Mouse (Mus musculus) ES-CJ7 (cell line): ENCODE measurements at regions not wholly inside any gene's neighbourhood (a gene's known extent, or its start where the extent isn't known, plus 50 kb on each side); places are given as distances from the start of the nearest gene placed in this dataset.
A peak's percentile ranks its signal among the peaks of the same experiment; 100 is the strongest.

Experiments used
- DNase-seq: peaks from one replicate; pipeline ENCODE4 v3.0.0; 2011; ENCODE audit warnings: low read depth, low spot score

DNA sequence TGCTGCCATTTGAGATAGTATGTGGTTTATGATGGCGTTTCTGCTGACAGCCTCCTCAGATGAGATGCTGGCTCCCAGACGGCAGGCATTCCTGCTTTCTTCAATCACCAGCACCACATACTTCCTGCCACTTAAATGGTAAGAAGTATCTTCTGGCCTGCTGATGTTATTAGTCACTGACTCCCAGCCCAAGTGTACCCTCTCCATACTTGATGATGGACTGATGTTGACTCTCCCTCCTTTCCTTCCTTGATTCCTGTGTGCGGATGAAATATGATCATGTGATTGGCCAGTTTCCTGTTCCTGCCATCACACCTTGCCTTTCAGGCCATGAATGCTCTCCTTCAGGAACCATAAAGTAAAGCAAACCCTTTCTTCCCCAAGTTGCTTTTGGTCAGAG is 50.8 kb upstream of the Rpl10-ps3 start:
- no peak for DNase-seq

DNA sequence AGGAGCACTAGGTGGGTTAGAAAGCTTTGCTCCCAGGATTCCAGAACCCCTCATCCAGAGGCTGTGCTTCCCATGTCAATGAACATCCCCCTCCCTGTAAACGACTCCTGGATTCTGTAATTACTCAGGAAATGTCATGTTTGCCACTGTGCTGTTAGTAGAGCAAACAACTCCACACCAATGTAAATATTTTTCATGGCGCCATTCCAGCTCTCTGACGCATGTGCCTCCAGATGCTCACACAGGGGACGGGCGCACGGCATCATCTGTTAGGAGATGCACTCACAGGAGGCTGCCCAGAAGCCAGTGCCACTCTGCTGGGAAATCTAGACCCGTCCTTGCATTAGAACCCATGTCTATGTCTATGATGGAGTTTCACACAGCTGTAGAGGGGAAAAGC is 51.3 kb upstream of the Rpl10-ps3 start:
- no peak for DNase-seq

DNA sequence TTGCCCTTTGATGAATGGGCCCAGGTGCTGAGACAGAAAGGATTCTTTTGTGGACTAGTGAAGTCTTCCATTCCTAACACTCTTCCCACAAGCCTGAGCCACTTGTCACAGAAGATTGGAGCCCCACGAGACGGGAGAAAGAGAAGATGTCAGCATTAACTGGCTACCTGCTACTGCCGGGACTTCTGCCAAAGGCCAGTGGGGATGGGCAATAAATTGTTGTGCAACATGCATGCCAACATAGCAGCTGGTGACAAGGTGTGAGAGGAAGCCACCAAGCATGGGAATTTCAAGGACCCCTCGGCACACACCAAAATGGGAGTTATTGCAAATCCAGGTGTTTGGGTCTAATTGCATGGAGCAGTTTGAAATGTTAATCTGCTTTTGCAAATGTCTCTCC is 63.6 kb upstream of the Rpl10-ps3 start:
- DNase-seq: no peak

DNA sequence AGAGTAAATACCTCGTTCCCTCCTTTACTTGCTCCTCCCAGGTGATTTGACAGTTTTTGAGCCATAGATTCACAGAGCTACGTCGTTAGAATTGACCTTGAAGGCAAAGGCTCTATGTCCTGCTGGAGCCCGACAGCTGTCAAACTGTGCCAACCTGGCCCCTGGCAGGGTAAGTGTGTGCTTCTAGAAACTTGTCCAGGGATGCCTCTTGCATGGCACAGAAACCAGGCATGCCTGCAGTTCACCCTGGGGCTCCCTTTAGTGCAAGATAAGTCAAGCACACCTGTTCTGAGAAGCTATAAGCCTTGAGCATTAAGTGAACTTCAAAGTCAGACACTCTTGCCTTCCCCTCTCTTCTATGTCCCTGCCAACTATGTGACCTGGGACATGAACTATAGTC is 64.1 kb upstream of the Rpl10-ps3 start:
- DNase-seq: no peak

DNA sequence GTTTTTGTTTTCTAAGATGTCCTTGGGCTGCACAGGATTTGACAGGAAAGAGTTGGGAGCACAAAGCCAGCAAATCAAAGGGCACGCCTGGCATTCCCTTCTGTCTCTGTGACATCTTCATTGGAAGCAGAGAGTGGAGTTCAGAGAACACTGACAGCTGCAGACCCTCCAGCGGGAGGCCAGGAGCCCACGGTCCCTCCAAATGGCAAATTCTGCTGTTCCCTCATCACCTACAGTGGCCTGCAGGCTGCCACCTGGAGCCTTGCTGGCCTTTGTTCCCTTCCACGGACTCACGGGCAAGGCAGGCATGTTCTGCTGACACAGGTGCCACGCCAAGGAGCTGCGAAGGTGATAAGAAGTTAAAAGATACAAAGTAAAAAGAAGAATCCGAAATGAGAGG is 68.2 kb upstream of the Rpl10-ps3 start:
- DNase-seq: no peak

DNA sequence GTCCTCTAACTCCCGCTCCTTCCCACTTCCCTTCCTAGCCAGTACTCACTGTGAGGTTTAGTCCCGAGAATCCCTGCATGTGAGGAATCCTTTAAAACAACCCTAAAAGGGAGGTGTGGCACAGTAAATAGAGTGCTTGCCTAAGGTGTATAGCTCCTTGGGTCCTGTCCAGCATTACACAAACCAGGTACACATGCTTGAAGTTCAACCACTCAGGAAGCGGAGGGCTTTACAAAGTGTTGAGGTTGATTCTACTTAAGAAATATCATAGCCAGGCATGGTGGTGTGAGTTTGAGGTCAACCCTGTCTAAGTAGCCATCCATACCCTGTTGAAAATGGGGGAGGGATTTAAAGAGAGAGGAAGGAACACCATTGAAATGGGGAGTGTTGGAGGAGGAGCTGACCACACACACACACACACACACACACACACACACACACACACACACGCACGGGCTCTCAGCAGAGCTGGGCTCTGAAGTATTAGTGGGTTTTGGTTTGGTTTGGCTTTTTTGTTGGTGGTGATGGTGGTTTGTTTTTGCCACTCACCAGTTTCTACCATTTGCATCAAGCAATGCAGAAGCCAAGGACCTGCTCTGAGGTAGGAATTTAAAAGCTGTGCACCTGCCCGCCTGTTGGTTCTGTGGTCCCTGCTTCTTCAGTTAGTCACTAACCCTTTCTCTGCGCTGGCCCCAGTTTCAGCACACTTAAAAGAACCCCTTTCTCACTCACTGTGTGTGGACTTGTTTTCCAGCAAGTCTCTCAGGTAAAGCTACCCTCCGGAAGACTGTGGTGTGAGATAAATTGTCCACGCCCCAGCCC is 69.0 kb upstream of the Rpl10-ps3 start:
- no peak for DNase-seq

DNA sequence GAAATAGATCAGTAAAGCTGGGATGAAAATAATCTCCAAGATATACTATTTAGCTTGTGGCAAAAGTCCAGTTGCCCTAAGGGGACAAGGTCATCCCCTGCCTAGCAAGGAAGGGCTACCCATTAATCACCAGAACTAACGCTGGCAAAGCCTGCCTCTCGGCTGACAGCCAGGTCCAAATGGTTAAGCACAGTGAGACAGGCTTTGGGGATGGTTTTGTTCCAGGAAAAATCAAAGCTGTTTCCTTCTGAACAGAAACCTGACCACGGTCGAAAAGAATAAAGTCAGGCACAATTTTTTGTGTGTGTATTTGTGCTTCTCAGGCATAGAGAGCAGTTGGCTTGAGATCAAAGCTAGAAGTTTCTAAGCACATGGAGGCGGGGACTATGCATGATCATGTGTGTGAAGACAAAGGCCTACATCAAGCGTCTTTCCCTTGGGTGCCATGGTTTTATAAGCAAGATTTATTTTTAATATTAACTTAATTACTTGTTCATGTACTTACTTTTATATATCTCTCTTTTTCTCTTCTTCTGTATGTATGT is 70.1 kb upstream of the Rpl10-ps3 start:
- no peak for DNase-seq

DNA sequence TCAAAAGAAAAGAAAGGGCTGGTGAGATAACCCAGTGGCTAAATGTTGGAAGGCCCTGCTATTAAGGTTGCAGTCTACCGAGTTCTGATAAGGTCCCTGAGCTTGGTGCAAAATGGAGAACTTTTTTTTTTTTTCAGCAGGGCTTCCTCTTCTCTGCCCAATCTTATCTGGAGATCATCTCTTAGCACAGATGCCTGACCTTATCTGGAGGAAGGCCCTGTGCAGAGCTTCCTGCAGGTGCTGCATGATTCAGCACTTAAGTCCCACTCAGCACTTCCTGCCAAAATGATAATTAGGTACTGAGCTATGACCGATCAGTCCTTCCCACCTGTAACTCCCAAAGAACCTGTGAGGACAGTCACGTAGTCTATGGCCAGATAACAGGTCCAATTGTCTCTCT is 71.9 kb upstream of the Rpl10-ps3 start:
- no peak for DNase-seq

DNA sequence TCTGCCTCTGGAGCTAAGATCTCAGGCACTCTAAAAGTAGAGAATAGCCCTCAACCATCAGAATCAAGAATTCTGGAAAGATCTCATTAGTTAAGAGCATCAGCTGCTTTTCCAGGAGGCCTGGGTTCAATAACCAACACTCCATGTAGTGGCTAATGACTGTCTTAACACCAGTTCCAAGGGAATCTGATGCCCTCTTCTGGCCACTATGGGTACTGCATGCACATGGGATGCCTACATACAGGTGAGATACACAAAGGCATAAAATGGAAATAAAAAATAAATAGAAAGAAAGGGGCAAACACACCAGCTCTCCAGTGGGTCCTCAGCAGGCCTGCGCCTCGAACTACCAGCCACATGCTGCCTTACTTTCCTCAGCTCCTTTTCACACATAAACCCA is 73.3 kb upstream of the Plet1 start:
- DNase-seq: peak; percentile 76

DNA sequence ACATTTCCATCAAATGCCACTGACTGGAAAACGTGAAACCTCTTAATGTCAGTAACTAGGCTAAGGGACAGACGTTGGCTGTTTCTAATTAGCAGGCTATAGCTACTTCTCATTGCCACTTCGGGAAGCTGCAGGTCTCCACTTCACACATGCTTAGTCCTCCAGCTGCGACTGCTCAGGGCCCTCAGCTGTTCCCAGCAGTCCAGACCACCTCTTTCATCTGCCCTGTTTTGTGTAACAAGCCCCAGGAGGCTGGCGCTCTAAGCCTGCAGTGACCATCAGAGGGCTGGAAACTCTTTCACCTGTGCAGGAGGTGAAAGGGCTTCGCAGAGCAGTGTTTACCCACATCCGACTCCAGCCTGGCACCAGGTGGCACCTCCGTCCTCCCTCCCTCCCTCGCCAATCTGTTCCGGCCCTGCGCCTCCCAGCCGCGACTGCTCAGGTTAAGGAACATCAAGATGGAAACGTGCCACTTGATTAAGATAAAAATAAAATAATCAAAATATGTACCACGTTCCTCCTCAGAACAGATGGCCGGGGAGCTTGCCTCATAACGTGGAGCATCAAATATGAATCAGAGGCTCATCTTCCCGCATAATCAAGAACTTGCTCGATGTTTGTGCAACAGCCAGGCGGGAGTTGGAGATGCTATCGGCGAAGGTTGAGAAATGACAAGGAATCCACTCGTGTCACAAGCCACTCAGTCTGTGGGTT is 72.6 kb upstream of the Plet1 start:
- no peak for DNase-seq

DNA sequence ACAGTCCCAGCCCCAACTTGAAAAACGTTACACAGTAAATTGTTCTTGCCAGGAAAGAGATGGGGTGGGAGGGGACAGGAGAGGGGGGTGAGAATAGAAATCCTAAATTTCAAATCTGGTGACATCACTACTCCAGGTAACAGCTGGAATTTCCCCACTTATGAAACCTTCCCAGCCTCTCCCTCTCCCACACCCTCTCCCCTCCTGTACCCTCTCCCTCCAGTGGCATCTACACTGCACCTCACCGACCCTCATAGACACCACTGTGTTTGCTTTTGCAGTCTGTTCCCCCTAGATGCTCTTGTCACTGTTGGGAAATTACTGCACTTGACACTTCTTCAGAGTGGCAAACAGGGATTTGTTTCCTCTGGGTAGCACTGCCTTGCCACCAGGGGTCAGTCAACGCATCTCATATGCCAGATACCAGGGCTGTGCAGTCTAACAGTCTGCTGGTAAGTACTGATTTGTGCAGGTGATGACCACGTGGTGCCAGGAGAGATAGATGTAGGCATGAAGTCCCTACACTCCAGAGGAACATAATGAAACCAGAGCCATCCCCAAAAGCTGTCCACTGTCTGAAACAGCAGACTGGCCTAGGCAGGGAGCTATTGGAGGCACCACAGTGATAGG is 68.3 kb upstream of the Plet1 start:
- peak; percentile 50 for DNase-seq

DNA sequence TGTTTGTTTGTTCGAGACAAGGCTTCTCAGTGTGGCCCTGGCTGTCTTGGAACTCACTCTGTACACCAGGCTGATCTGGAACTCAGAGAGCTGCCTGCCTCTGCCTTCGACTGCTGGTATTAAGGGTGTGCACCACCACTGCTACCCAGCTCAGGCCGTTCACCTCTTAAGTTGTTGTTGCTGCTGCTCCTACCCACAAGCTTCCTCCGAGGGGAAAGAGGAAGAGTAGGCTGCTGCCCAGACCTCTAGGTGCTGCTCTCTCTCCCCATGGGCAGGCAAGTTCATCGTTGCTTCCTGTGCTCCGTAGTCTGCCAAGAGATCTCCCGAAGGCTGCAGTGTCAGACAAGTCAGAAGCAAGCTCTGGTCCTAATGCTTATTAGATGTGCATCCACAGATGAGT is 64.2 kb upstream of the Plet1 start:
- no peak for DNase-seq

DNA sequence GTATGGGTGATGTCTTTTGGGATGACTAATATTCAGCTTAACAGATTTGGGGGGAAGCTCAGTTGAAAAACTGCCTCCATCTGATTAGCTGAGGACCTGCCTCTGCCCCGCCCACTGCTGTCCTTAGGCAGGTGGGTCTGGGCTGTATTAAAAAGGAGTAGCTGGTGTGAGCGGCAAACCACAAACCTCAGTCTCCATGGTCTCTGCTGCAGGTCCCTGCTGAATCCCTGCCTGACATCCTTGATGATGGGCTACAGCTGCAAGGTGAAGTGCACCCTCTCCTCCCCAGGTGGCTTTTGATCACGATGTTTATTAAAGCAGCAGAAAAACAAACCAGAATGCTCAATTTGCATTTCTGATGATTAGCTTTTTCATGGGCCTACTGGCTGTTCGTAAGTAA is 60.8 kb upstream of the Plet1 start:
- DNase-seq: no peak

DNA sequence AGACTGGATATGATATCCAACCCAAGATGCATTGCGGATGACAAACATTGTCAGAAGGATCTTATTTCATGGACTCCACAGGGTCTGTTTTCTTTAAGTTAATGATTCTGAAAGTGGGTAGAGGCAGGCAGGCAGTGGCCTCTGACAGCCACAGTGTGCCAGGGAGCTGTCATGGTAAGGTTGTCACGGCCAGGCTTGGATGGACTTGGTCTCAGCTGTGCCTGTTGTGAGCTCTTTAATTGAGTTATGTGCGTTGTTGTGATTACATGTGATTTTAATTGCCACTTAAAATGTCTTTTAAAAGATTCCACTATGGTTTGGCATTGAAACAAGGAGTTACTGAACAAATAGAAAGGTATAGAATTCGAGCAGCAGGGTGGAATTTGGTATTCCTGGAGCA is 60.3 kb upstream of the Plet1 start:
- DNase-seq: no peak

DNA sequence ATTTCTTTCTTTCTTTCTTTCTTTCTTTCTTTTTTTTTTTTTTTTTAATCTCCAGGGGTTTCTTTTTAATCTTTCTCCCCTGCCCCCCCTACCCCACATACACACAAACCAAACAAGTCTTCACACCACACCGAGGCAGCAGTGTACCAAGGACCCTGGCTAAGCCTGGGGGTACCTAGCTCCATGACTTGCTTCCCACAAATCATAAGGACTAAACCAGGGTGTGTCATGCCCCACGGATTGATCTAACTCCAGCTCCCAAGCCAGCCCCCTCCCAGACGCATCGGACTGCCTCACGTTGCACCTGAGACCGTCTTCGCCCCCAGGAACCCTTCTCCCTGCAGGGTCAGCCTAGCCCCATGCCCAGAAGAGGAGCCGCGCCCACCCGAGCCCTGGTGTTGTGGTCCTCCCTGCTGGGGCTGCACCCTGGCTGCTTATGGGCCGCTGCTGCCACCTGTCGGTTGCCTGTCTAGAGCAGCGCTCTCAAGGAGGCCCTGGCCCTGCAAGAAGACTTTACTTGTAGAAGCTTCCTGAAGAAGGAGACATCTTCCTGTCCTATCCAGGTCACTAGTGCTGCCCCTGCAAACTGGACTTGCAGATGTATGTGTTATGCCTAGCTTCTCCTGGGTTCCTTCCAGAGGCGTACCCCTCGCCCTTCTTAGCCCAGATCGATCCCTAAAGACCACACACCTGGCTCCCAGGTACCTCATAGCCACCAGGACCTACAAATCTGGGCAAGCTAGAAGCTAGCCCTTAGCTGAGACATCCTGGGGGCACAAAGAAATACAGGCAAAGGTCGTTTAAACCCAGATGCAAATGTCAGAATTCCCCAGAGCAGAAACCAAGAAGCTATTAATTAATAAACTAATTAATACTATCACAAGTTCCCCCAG is 56.2 kb upstream of the Plet1 start:
- peak; percentile 81 for DNase-seq

DNA sequence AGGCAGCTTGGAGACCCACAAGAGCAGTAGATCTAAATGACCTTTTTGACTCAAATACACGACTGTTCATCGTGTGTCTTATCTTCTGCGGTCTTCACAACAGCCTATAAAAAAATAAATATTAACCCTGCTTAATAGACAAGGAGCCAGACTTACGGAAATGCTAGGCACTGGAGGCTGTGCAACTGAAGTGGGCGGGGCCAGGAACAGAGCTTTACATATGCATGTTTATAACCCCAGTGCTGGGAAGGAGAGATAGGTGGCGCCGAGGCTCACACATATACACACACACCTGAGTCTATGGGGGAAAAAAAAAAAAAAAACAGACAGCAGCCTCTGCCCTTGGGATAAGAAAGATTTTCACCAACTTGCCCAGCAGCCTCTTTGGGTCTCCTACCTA is 55.6 kb upstream of the Plet1 start:
- peak; percentile 32 for DNase-seq

DNA sequence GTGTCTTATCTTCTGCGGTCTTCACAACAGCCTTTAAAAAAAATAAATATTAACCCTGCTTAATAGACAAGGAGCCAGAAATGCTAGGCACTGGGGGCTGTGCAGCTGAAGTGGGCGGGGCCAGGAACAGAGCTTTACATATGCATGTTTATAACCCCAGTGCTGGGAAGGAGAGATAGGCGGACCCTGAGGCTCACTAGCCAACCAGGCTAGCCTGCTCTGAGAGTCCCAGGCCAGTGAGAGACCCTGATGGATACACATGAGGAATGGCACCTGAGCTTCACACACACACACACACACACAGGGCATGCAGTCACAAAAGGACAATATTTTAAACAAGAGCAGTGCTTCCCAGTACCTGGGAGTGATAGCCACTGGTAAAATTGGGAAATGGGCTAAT is 54.1 kb upstream of the Plet1 start:
- DNase-seq: peak; percentile 24

DNA sequence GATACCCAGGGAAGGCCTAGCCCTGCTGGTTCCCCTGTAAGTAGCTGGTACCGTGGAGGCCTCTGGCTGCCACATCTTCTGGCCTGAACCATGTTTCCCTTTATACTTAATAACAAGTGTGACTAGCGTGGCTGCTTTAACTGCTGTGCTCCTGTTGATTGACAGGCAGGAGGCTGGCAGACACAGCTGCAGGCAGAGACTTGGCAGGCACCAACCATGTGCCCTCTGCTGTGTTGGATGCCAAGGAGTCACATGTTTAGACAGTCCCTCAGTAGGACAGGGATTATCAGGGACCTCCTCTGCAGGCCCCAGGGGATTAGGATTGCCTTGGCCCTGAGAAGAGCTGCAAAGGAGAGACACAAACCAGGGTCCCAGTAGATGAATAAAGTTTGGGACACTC is 53.6 kb upstream of the Plet1 start:
- no peak for DNase-seq

DNA sequence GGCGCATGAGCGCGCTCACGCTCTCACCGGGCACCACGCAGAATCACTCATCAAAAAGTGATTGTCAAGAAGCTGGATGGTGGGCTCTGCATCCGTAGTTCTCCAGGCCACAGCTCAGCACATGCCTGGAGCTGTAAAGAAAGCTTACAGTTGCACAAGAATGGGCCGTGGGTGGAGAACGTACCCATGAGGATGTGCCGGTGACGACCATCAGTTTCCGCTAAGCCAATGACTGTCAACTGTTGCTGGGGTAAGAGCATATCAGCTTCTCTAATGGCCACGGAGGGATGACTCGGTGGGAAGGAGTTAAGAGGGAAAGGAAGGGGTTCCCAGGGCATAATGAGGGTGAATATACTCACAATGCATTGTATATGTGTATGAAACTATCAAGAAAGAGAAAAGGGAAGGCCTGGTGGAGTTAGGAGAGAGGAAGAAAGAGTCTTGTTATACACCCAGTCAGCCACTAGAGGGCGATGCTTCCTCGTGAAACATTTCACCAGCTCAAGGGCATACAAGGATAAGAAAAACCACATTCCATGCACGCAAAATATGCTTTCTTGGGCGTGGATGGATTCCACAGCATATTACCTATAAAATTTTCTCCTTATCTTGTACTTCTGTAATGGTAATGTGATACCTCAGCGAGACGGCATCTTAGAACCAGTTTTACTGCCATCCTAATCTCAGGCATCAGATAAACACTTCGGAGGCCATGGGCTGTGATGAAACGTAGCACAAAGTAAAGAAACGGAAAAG is 50.4 kb upstream of the Plet1 start:
- DNase-seq: peak; percentile 70
